Mouse (Mus musculus): Measurements from ENCODE around the gene Gpr152.
"Not testable (repeated sequence)": the region's sequence is repeated elsewhere in the genome, so short reads cannot be mapped to it uniquely, and the experiment has no call there.

The Gpr152 gene

DNA sequence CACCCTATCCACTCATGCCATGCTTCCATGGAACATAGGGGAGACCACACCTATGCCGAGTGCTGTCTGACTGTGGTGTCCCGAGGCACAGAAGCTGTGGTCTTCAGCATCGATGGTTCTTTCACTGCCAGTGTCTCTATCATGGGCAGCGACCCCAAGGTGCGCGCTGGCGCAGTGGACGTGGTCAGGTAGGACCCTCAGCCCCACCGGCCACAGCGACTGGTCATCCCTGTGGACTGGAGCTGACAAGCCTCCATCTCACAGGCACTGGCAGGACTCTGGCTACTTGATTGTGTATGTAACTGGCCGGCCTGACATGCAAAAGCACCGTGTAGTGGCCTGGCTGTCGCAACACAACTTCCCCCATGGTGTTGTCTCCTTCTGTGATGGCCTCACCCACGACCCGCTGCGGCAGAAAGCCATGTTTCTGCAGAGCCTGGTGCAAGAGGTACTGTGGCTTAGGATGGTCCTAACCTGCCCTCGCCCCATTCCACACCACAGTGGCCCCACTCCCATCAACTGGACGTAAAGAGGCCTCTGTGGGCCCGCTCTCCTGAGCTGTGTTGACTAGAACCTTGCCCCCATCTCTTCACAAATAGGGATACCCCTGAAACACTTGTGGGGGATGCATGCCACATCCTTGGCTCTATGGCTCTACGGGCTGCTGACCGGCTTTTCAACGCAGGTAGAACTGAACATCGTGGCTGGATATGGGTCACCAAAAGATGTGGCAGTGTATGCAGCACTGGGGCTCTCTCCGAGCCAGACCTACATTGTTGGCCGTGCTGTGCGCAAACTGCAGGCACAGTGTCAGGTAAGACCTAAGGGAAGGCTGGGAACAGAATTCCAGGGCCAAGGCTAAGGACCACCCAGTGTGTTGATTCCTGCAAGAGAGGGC is 27.3 kb upstream of the Gpr152 start:
- DNase-seq (ENCODE audit: low spot score in 2 of 2) = no peak

DNA sequence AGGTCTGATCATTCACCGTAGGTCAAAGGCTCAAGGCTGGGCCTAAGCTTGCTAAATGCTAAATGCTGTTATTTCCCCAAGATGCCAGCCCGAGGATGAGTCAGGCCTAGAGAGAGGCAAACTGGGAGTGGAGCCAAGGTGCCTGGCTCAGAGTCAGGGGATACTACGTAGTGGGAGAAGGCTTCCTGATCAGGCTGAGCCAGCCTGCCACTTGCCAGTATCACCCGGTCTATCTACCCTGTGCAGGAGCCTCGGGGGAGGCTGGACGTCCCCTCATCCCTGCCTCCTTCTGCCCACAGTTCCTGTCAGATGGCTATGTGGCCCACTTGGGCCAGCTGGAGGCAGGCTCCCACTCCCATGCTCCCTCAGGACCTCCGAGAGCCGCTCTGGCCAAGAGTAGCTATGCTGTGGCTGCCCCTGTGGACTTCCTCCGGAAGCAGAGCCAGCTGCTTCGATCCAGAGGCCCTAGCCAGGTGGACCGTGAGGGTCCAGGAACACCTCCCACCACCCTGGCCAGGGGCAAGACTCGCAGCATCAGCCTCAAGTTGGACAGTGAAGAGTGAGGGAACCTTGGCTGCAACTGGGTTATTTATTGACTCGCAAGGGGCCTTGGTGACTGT is 26.3 kb upstream of the Gpr152 start:
- DNase-seq (ENCODE audit: low spot score in 2 of 2) = peak; percentile 44 to 74

DNA sequence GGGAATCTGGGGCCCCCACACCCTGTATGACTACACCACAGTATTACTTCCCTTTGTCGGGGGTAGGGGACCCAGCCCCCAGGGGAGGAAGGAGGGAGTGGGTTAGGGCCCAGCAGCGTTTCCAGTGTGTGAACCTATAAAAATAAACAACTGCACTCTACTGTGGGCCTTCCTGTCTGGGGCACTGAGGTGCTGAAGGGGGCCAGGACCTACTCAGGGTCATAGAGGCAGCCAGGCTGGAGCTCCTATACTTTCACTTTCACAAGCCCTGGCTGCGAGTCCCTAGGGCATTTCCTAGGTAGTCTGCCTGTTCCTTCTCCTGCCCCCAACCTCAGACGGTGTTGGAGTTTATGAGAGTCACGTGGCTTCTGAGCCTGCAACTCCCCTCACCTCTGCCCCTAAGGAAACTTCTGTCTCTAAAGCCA is 25.8 kb upstream of the Gpr152 start:
- no peak for DNase-seq (ENCODE audit: low spot score in 2 of 2)

DNA sequence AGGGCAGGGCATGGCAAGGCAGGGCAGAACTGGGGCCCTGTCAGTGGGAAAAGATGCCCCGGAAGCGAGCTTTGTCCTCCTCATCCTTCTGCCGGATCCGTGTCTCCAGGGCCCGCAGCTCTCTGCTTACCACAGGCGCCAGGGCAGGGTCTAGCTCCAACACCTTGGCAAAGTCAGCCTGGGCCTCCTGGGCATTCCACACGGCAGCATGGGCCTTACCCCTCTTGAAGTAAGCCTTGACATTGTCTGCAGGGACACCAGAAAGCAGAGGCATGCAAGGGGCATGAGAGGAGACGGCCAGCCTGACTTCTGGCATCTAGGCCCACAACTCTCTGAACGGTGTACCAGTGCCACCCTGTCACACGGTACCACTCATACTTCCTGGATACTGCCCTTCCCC is 25.0 kb upstream of the Gpr152 start:
- no peak for DNase-seq (ENCODE audit: low spot score in 2 of 2)

DNA sequence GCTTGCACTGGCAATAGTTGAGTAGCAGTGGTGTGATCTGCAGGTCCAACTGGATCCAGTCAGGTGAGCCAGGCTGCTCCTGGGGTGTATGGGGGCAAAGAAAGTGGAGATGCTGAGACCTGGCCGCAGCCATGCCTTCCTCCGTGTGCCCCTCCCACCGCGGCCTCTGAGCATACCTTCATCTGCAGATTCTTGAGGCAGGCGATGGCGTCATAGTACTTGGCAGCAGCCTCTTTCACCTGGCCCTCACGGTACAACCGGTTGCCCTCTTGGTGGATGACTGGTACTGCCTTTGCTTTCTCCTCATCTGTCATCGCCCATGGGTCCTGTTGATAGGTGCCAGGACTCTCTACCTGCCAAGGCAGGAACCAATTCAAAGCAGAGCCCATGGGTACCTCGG is 24.4 kb upstream of the Gpr152 start:
- no peak for DNase-seq (ENCODE audit: low spot score in 2 of 2)

DNA sequence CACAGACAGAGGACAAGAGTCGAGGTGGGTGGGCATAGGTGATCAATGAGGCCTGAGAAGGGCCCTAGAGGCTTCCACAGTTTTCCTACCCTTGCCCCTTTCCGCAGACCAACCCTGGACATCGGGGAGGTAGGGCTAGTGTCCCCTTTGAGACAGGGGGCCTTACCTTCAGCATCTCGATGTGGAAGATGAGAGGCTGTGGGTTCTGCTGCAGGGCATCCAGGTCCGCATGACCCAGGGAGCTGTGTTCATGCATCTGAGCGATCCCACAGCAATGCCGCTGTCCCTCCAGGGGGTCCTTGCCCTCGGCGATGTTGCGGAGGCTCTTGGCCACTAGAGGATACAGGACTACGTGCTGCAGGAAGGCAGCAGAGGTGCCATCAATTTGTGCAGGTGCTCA is 23.8 kb upstream of the Gpr152 start:
- no peak for DNase-seq (ENCODE audit: low spot score in 2 of 2)

DNA sequence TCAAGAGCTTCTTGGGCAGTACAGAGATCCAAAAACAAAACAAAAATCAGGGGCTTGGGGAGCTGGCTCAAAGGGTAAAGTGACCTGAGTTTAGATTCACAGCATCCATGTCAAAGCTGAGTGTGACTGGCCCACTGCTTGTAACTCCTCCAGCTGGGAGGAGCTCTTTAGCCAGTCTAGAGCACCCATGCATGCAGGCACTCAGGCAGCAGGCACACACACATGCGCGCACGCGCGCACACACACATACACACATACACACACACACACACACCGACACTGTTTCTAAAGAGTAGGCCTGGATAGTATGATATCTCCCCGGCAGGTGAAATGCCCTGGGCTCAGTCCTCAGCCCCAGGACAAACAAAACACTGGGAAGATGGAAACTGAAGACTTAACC is 22.6 kb upstream of the Gpr152 start:
- no peak for DNase-seq (ENCODE audit: low spot score in 2 of 2)

DNA sequence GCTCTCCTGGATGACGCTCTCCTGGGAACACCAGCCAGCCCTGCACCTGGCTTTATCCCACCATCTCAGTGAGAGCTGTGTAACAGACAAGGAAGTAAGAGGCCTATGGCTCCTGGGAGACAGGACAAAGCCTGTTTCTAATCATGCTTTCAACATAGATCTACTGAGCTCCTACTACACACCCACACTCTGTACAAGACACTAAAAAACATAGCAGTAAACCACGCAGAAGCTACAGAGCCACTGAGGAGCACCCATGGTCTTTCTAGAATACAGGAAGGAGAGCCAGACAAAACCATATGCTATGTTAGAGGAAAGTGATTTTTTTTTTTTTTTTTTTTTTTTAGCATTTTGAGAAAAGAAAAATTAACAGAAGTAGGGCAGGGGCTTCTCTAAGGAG is 21.2 kb upstream of the Gpr152 start:
- DNase-seq (ENCODE audit: low spot score in 2 of 2) = no peak

DNA sequence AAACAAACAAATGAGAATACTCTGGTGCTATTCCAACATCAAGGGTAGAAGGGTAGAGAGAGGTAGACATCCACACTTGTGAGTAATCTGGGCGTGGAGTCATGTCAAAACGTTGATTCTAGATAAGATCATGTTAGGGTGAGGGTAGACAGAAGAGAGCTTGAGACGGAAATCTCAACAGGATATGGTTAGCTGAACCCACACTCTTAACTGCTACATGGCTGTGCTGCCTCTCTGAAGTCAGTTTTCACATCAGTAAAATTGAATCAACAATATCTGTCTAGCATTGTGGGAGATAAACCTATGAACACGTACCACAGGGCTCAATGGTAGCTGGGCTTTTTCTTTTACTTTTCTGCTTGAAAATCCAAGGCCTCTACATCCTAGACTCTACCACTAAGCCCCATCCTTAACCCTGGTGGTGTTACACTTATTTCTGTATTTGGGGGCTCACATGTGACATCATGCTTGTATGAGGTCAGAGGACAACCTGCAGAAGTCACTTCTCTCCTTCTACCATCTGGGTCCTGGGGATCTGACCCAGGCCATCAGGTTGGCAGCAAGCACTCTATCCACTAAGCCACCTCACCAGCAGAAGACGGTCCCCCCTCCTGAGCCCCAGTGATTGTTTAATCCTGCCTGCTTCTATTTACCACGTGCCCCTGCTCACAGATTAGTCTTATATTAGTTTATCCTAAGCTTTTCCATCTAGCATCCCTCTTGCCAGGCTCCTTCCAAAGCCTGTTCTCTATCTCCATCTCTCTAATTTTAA is 19.7 kb upstream of the Gpr152 start:
- DNase-seq (ENCODE audit: low spot score in 2 of 2) = no peak

DNA sequence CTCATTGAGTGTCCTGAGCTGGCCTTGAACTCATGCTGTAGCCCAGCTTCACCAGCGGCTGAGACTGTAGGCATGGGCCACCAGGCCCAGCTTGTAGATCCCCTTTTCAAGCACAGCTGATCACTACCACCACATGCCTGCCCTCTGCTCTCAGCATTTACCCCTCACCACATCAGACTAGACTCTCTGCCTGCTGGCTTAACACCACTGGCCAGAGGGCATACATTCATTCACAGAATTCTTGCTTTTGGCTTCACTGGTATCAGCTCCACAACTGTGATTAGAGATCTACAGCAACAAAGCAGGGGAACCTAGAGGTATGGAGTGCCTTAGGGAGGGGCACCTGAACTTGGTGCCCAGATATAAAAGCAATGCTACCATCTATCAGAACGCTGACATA is 19.1 kb upstream of the Gpr152 start:
- no peak for DNase-seq (ENCODE audit: low spot score in 2 of 2)

DNA sequence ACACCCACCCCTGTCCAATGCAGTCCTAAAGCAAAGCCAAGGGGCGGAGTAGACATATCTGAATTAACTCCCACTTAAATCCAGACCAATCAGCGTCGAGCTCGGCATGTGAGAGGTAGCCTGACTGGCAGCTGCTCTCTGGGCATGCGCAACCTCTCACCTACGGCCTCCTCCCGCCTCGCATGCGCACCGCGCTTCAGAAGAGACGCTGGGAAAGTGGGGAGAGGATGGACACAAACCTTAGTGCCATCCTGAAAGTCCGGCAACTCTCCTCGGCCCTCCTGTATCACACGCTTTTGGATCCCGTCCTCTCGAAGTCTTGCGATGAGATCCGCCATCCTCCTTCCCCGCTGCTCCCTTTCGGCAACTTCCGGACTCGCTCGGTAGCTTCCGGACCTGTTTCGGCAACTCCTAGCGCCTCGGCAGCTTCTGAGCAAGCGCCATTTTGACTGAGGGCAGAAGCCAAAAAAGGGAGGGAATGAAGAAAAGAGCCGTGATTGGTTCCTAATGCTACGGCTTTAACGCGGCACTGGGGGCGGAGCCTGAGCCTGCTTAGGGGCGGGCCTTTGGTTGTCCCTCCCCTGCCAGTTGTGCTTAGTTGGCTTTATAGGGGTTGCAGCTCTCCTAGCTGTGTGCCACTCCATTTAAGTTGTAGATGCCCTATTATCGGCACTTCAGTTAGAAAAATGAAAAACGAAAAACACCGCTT is 18.3 kb upstream of the Gpr152 start:
- DNase-seq (ENCODE audit: low spot score in 2 of 2) = peak; percentile 95 to 97

DNA sequence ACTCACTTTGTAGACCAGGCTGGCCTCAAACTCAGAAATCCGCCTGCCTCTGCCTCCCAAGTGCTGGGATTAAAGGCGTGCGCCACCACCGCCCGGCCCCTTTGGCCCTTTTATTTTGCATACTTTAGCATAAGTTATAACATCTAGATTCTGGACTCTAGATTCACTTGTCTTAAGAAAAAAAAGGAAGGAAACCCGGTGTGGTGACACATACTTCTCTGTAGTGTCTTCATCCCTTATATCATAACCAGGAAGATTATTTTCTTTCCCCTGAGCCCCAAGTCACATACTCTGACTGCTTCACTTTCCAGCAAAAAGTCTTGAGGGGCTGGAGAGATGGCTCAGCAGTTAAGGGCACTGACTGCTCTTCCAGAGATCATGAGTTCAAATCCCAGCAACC is 17.7 kb upstream of the Gpr152 start:
- not testable (repeated sequence) for DNase-seq (ENCODE audit: low spot score in 2 of 2)

DNA sequence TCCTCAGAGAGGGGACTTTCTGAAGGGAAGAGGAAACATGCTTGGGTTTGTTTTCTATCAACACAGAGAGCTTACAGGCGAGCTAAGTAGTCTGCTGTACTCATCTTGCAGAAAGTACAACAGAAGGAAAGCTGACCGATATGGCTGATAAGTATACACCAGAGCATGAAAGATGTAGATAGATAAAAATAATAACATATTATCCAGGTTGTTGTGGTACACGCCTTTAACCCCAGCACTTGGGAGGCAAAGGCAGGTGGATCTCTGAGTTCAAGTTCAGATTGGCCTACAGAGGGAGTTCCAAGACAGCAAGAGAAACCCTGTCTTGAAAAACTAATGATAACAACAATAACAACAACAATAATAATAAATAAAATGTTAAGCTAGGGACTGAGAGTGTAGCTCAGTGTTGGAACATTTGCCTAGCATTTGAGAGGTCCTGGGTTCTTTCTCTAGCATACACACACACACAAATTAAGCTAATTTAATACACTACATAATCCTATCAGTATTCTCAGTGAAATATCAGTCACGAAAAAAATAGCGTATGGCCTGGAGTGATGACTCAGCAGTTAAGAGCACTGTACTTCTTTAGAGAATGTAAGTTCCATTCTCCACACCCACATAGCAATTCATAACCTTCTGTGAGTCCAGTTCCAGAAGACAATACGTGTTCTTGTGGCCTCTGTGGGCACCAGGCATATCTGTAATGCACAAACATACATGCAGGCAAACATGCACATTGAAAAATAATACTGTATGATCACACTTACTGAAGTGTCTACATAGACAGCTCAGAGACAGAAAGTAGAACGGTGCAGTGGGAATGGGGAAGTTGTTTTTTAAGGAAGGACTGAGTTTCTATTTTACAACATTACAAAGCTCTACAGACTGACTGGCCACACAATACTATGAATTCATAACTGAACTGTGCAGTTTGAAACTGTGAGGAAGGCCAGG is 16.9 kb upstream of the Gpr152 start:
- no peak for DNase-seq (ENCODE audit: low spot score in 2 of 2)

DNA sequence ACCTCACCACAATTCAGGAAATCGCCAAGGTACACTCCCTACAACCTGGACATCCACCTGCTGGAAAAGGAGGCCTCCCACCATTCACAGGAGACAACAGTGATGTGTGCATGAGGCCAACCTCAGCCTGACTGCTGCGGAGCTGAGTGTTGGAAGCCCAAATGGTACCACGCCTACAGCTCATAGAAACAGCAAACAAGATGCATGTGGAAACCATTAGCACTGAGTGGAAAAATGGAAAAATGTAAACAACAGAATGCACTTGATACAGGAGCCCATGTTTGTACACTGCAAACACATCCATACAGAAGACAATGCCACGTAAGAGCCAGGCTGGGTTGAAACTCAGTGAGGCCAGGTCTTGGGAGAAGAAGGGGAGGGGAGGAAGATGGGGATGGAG is 15.2 kb upstream of the Gpr152 start:
- no peak for DNase-seq (ENCODE audit: low spot score in 2 of 2)

DNA sequence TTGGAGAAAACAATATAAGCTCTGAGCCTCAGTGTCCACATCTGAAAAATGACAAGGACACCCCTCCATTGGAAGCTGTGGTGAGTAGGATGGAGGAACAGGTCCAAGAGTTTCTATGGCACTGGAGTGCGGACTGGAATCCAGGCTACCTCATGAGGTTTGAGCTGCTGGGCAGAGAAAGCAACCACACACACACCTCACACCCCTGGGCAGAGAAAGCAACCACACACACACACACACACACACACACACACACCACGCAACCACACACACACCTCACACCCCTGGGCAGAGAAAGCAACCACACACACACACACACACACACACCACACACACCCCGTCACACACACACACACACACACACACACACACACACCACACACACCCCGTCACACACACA is 14.3 kb upstream of the Gpr152 start:
- not testable (repeated sequence) for DNase-seq (ENCODE audit: low spot score in 2 of 2)

DNA sequence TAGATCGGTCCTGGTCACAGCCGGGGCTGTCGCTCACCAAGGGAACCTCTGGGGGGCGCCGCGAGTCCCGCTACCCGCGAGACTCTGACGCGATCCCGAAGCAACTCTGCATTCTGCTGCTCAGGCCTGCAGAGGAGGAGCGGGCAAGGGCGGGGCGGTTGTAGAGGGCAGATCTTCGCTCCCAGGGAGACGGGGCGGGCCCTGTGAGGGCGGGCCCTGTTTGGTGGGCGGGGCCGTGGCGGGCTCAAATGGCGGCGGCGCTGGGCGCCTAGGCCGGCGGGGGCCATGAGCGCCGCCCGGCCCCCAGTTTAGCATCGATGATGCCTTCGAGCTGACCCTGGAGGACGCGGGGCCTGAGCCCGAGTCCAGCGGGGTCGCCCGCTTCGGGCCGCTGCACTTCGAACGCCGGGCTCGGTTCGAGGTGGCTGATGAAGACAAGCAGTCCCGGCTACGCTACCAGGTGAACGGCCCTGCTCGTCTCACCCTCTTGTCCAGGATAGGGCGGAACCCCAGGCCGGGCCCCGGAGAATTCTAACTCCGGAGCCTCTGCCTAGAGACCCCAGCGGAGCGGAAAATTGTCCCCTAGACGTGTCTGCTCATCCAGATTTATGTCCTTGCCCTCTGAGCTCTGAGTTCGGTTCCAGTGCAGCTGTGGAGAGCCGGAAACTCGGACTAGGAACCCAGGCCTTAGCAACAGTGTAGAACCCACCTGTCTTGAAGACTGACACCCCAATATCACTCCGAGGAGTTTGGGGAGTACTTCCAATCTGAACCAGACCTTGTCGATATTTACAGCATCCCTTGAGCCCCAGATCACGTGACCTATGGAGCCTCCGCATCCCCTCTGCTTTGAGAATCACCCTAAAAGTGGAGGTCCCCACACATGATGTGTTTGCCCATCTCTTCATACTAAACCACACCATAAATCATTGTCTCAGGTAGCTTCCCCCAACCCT is 13.6 kb upstream of the Gpr152 start, which contains the start of gene Aip:
TSS of gene Aip (minus strand) at position 118 of the 956 bp plus-strand sequence.
- DNase-seq (ENCODE audit: low spot score in 2 of 2) = peak; percentile 93 to 97

DNA sequence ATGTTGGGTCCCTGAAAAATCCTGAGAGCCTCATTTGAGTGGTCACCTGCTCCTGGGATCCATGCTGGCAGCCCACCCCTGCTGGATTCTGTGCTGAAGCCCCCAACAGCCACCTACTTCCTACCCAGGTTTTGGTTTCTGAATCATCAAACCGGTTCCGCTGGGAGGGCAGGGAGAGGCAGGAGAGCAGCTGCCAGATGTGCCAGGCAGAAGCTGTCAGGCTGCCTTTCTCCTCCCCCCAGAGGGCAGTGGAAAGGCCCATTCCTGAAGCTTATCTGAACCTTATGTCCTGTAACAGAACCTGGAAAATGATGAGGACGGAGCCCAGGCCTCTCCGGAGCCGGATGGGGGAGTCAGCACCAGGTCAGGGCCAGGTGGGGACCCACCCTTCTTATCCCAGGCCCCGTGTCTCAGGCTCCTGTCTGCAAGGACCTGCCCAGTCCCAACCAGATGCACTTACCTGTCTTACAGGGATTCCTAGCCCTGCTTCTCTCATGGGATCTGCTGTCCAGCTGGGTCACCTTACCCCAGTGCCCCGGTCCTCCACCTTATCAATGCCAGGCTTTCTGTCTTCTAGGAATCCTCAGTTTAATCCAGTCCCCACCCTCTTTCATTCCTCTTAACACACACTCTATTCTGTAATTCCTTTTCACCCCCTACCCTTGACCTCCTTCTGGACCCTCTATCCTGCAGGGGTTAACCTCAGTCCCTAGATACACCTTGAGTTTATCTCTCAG is 12.7 kb upstream of the Gpr152 start:
- DNase-seq (ENCODE audit: low spot score in 2 of 2) = no peak

DNA sequence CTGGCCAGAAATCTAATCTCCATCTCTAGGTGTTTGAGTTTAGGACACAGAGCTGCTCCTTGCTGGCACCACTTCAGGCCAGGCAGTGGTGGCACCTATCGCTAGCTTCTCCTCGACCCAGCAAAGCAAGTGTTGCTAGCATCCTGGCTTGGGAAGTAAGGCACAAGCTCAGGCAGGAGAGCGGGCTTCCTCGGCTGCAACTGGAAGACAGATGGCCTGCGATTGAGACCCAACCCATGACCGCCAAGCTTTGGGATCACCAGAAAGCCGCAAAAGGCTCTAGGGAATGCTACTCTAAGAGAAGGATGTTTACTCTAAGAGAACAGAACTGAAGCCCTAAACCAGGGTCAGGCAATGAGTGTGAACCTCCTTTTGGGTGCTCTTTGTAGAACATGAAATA is 10.1 kb upstream of the Gpr152 start:
- DNase-seq (ENCODE audit: low spot score in 2 of 2) = no peak

DNA sequence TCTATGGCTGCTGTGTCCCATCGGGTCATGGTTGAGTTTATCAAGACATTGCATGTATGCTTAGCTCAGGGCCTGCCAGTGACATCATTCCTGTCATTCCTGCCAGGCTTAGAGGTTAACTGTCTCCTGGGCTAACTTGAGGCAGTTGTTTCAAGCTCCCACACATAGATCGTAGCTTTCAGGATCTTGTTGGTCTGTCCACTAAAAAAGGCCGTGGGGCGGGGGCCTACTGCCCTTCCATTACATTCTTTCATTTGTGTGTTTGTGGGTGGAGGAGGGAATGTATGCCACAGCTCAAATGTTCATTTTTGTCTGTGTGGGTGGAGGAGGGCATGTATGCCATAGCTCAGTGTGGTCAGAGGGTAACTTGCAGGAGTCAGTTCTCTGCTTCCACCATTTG is 9.5 kb upstream of the Gpr152 start:
- DNase-seq (ENCODE audit: low spot score in 2 of 2) = no peak
